Mouse (Mus musculus): ENCODE measurements around the gene Camk2n2. TPM values are rescaled to one million over a fixed set of nuclear protein-coding genes. Genes with fewer than 3 reads are reported as not detected.

Camk2n2 gene
- polyA plus RNA-seq, 1 experiment = 239 TPM

- Histone ChIP-seq H3K27me3 (ENCODE audit: control insufficient read depth, insufficient read depth, low read length) (no peaks in the 10 kb centered on the region), H3K4me3 (replicated peaks; ENCODE audit: insufficient read depth, low read depth, low read length) (peak overlapping the region; percentile 73), H3K4me1 (ENCODE audit: control insufficient read depth, insufficient read depth, low read length) (no peaks in the 10 kb centered on the region), H3K27ac (ENCODE audit: insufficient read depth, low read length) (no peak overlapping the region)
- TF ChIP-seq CTCF (IDR thresholded peaks at IDR 0.05; ENCODE audit: borderline replicate concordance, insufficient read depth, low read depth, low read length) (no peak), POLR2A (IDR thresholded peaks at IDR 0.05; ENCODE audit: borderline replicate concordance, insufficient read depth, low read length) (0 out of 2 replicates have a peak, but pooled peaks have one; percentile 38)
- 2% methylated on average over 39 of the region's 39 CpGs for WGBS
- DNase-seq = peak; percentile 60 to 64
These were observed 31.0 kb downstream of the Camk2n2 start for GRCm38 (mm10) chr16:20589939-20590679.

GRCm38 (mm10) chr16:20589366-20589938 lies 31.6 kb downstream of the Camk2n2 start, which contains the start of gene Vwa5b2:
Vwa5b2 (plus strand) TSS chr16:20589471.
- no peaks in the 10 kb centered on the region for H3K4me1 ChIP-seq (ENCODE audit: control insufficient read depth, insufficient read depth, low read length)
- WGBS = under 1% methylated on average over 24 of the region's 24 CpGs
- no peak within 1 kb of the TSS for H3K27ac ChIP-seq (ENCODE audit: insufficient read depth, low read length)
- peak in 1 of 2 experiments; percentile 19 for DNase-seq
- TF ChIP-seq CTCF (IDR thresholded peaks at IDR 0.05; ENCODE audit: borderline replicate concordance, insufficient read depth, low read depth, low read length) (no peak), POLR2A (IDR thresholded peaks at IDR 0.05; ENCODE audit: borderline replicate concordance, insufficient read depth, low read length) (no peak)
- H3K4me3 ChIP-seq (replicated peaks; ENCODE audit: insufficient read depth, low read depth, low read length) = peak within 1 kb of the TSS; percentile 73
- H3K27me3 ChIP-seq (ENCODE audit: control insufficient read depth, insufficient read depth, low read length) = no peaks in the 10 kb centered on the region

Other genes starting within 250 kb of the Camk2n2 start
- gene Abcc5, start 194.9 kb downstream of the Camk2n2 start, polyA plus RNA-seq (2012; rRNA removed) = 251 and 263 TPM in 2 replicates
- gene Eif2b5, start 122.5 kb downstream of the Camk2n2 start, polyA plus RNA-seq (2012; rRNA removed) = 52.4 and 53.3 TPM in 2 replicates
- gene Dvl3, start 104.3 kb downstream of the Camk2n2 start, polyA plus RNA-seq (2012; rRNA removed) = 60.2 and 66.5 TPM in 2 replicates
- 1,156 and 1,178 TPM in 2 replicates for gene Ap2m1, start 85.8 kb downstream of the Camk2n2 start, polyA plus RNA-seq (2012; rRNA removed)
- gene Abcf3, start 72.7 kb downstream of the Camk2n2 start, polyA plus RNA-seq (2012; rRNA removed) = 107 and 112 TPM in 2 replicates
- gene Vwa5b2, start 31.8 kb downstream of the Camk2n2 start, polyA plus RNA-seq (2012; rRNA removed) = 46.7 and 58.1 TPM in 2 replicates
- gene Eef1akmt4, start 9.7 kb downstream of the Camk2n2 start, polyA plus RNA-seq (2012; rRNA removed) = 2.1 and 2.2 TPM in 2 replicates
- gene Gm49333, start 9.7 kb downstream of the Camk2n2 start, polyA plus RNA-seq (2012; rRNA removed) = not detected in 2 replicates
- gene Alg3, start 9.6 kb downstream of the Camk2n2 start, polyA plus RNA-seq (2012; rRNA removed) = 23.5 and 25.6 TPM in 2 replicates
- 79.0 and 81.5 TPM in 2 replicates for gene Ece2, start 8.5 kb upstream of the Camk2n2 start, polyA plus RNA-seq (2012; rRNA removed)
- 203 and 204 TPM in 2 replicates for gene Psmd2, start 30.4 kb upstream of the Camk2n2 start, polyA plus RNA-seq (2012; rRNA removed)
- 184 and 193 TPM in 2 replicates for gene Eif4g1, start 47.0 kb upstream of the Camk2n2 start, polyA plus RNA-seq (2012; rRNA removed)
- gene Fam131a, start 72.0 kb upstream of the Camk2n2 start, polyA plus RNA-seq (2012; rRNA removed) = 123 and 137 TPM in 2 replicates
- 38.6 and 41.2 TPM in 2 replicates for gene Polr2h, start 96.4 kb upstream of the Camk2n2 start, polyA plus RNA-seq (2012; rRNA removed)
- 94.4 and 97.2 TPM in 2 replicates for gene Clcn2, start 96.5 kb upstream of the Camk2n2 start, polyA plus RNA-seq (2012; rRNA removed)
- gene Chrd, start 111.8 kb upstream of the Camk2n2 start, polyA plus RNA-seq (2012; rRNA removed) = 60.1 and 71.4 TPM in 2 replicates
- gene Thpo, start 113.2 kb upstream of the Camk2n2 start, polyA plus RNA-seq (2012; rRNA removed) = 15.8 and 19.6 TPM in 2 replicates

All from cerebellum, adult 2 months (tissue).